Mouse (Mus musculus) neural tube, embryonic 11.5 days (tissue): ENCODE measurements around the gene Utp20. TPM values are rescaled to one million over a fixed set of nuclear protein-coding genes. Genes with fewer than 3 reads are reported as not detected.
"Not testable (repeated sequence)": the region's sequence is repeated elsewhere in the genome, so short reads cannot be mapped to it uniquely, and the experiment has no call there.

Experiments
- ATAC-seq: fragments of 200-750 bp; cut with Nextera tagmentation; 2 replicates; pipeline ENCODE4 v1.8.0; 2017; ENCODE audit warnings: moderate number of reproducible peaks, mild to moderate bottlenecking, moderate TSS enrichment, moderate library complexity; ENCODE audit not compliant: insufficient read depth, low FRiP score, low TSS enrichment
- DNase-seq: peaks from one replicate; pipeline ENCODE4 v3.0.0-alpha.2; 2015; ENCODE audit warnings: low spot score
- H3K27ac ChIP-seq: fragments of 300-500 bp; sonication (generic); 2 replicates; pipeline ENCODE4 v1.5.1; 2014; ENCODE audit warnings: low read depth, mild to moderate bottlenecking, low read length
- H3K27me3 ChIP-seq: fragments of 300-500 bp; sonication (generic); 2 replicates; pipeline ENCODE4 v1.6.1; 2014; ENCODE audit warnings: mild to moderate bottlenecking, low read length, mixed read lengths; ENCODE audit not compliant: control insufficient read depth, insufficient read depth
- H3K36me3 ChIP-seq: fragments of 300-500 bp; sonication (generic); 2 replicates; pipeline ENCODE4 v1.6.1; 2014; ENCODE audit warnings: mild to moderate bottlenecking, low read length, moderate library complexity, mixed read lengths; ENCODE audit not compliant: control insufficient read depth, insufficient read depth
- H3K4me1 ChIP-seq: fragments of 300-500 bp; sonication (generic); 2 replicates; pipeline ENCODE4 v1.6.1; 2014; ENCODE audit warnings: low read length, mixed read lengths; ENCODE audit not compliant: control insufficient read depth, insufficient read depth
- H3K4me2 ChIP-seq: fragments of 300-500 bp; sonication (generic); 2 replicates; pipeline ENCODE4 v1.6.1; 2014; ENCODE audit warnings: low read depth, mild to moderate bottlenecking, moderate library complexity
- H3K4me3 ChIP-seq: fragments of 300-500 bp; sonication (generic); 2 replicates; pipeline ENCODE4 v1.5.1; 2014; ENCODE audit warnings: low read depth, low read length
- H3K9ac ChIP-seq: fragments of 300-500 bp; sonication (generic); 2 replicates; pipeline ENCODE4 v1.6.1; 2014; ENCODE audit warnings: mild to moderate bottlenecking, low read length
- H3K9me3 ChIP-seq: fragments of 300-500 bp; sonication (generic); 2 replicates; pipeline ENCODE4 v1.6.1; 2016; ENCODE audit warnings: low read length; ENCODE audit not compliant: control insufficient read depth
- WGBS: fragments of 180-500 bp; shearing (Covaris S2); extraction: QIAGEN DNeasy Blood & Tissue Kit; methylation state at CpG from one replicate; pipeline ENCODE4 v1.1.7; 2014; 5-methylcytosine and 5-hydroxymethylcytosine counted together
- polyA plus RNA-seq: library from polyadenylated mRNA; unstranded; fragments of >200 nt; fragmentation: Nextera tagmentation; extraction: Ambion mirVana; gene quantifications from 2 replicates; pipeline ENCODE4 v1.2.1, GENCODE M21; 2014

Gene Utp20
- polyA plus RNA-seq, 1 experiment from 2014 or later = 20.6 TPM

DNA sequence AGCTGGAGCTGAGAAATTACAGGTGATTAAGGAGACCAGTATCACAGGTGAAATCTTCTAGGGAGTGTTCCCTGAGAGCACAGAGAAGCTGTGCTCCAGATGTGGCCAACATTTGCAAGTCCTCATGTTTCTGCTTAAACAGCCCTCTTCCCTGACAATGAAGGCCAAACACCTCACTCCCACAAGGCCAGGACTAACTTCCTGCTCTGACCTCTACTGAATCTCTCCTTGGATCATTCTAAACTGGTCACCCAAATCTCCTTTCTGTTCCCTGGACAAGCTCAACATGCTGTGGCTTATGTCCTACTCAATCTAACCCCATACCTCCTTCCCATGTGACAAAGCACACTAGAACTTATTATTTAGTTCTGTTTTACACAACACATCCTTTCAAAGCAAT lies 29.2 kb downstream of the Utp20 start:
- Histone ChIP-seq H3K27ac (no peak overlapping the region), H3K27me3 (no peaks in the 10 kb centered on the region), H3K9ac (no peak overlapping the region), H3K36me3 (no peaks in the 10 kb centered on the region), H3K9me3 (no peaks in the 10 kb centered on the region), H3K4me1 (no peaks in the 10 kb centered on the region), H3K4me2 (no peak overlapping the region), H3K4me3 (no peak overlapping the region)
- ATAC-seq (no peak), DNase-seq (no peak)

DNA sequence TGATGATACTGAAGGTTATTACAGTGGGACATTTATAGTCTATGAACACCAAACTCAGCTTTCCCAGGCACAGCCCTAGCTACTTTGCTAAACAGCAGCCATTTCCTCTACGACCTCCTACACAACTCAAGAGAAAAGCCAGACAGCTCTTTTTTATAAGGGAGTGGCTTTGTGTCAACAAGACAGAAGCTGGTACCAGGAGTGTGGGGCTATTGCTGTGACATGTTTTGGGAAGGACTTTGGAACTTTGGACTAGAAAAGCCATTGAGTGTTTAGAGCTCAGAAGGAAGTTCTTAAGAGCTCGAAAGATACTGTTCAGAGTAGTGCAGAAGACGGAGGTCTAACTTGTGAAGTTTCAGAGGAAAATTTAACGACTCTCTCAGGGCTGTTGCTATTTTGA lies 29.7 kb downstream of the Utp20 start:
- H3K36me3 ChIP-seq = no peaks in the 10 kb centered on the region
- H3K27me3 ChIP-seq = no peaks in the 10 kb centered on the region
- no peak overlapping the region for H3K4me2 ChIP-seq
- no peak overlapping the region for H3K9ac ChIP-seq
- WGBS = 92% methylated on average over 4 of the region's 4 CpGs
- no peaks in the 10 kb centered on the region for H3K9me3 ChIP-seq
- no peak overlapping the region for H3K4me3 ChIP-seq
- ATAC-seq = no peak
- H3K27ac ChIP-seq = no peak overlapping the region
- DNase-seq = no peak
- H3K4me1 ChIP-seq = no peaks in the 10 kb centered on the region

DNA sequence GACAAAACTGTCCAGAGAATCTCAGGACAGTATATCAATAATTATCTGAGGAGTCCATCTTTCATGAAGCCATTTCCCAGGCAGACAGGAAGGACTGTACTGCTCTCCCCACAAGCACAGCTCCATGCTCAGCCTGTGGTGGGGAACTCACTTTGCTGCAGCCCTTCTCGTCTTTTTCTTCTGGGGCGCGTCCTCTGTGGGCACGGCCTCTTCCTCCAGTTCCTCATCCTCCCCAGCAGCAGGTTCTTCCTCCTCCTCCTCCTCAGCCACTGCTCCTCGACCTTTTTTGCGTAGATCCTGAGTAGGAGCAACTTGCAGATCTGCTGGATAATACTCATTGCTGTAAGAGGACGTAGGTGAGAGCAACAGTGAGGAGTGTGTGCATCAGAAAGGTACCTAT lies 31.4 kb downstream of the Utp20 start:
- Histone ChIP-seq H3K36me3 (no peaks in the 10 kb centered on the region), H3K4me3 (no peak overlapping the region), H3K9ac (no peak overlapping the region), H3K27ac (no peak overlapping the region), H3K4me2 (no peak overlapping the region), H3K27me3 (no peaks in the 10 kb centered on the region), H3K9me3 (no peaks in the 10 kb centered on the region), H3K4me1 (no peaks in the 10 kb centered on the region)
- no peak for ATAC-seq
- no peak for DNase-seq
- WGBS = 97% methylated on average over 7 of the region's 7 CpGs

DNA sequence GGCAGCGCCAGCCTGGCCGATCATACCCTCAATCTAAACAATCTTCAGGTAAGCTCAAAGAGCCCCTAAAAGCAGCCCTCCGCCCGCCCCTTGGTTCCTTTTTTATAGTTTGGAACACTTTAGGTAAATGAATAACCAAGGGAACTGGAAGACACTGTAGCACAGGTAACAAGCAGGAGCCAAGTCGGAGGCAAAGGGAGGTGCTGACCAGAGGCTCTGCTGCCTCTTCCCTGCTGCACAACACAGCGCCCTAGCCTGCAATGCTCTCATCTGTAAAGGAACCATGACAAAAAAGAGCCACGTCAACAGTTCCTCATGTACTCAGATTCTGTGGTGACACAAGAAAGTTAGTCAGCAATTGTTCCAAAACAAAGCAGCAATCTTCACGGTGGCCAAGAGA lies 32.0 kb downstream of the Utp20 start:
- Histone ChIP-seq H3K27me3 (no peaks in the 10 kb centered on the region), H3K9me3 (no peaks in the 10 kb centered on the region), H3K4me3 (no peak overlapping the region), H3K9ac (no peak overlapping the region), H3K4me1 (no peaks in the 10 kb centered on the region), H3K36me3 (no peaks in the 10 kb centered on the region), H3K27ac (no peak overlapping the region), H3K4me2 (no peak overlapping the region)
- 89% methylated on average over 8 of the region's 8 CpGs for WGBS
- ATAC-seq (no peak), DNase-seq (no peak)

DNA sequence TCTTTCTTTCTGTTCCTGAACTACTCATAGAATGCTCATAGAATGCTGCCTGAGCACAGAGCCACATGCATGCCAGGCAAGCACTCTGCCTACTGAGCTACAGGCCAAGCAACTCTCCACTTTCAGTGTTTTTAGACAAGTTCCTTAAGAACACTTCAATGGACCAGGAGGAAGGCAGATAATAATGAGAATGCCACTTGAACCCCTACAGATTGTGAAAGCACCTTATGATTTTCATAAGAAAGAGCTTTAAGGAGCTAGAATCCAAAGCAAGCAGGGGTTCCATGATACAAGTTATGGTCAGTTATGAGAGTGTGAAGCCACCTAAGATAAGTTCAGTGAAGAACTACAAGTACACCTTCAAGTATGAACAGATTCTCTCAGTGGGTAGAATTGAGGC lies 32.9 kb downstream of the Utp20 start:
- no peaks in the 10 kb centered on the region for H3K27me3 ChIP-seq
- no peaks in the 10 kb centered on the region for H3K36me3 ChIP-seq
- no peak overlapping the region for H3K9ac ChIP-seq
- H3K27ac ChIP-seq = no peak overlapping the region
- H3K4me2 ChIP-seq = no peak overlapping the region
- no peaks in the 10 kb centered on the region for H3K9me3 ChIP-seq
- ATAC-seq = no peak
- H3K4me3 ChIP-seq = no peak overlapping the region
- no peak for DNase-seq
- H3K4me1 ChIP-seq = no peaks in the 10 kb centered on the region

DNA sequence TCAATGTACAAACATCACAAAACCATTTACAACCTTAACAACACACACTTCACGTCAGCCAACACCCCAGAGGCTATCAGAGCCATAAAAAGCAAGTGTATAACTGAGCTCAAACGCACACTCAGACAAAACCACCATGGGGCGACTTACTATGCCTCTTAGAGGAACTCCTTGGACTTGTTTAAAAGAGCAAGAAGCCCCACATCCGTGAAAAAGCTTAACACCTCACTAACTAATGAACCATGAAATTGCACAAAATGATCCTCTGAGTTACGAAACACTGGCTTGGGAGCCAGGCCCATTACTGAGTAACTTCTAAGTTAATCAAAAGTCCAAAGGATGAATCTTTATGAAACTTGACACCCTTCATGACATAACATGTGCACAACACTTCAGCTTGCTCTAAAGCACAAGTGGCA lies 42.1 kb downstream of the Utp20 start:
- Histone ChIP-seq H3K36me3 (no peaks in the 10 kb centered on the region; the same call in 1 of the 2 replicates), H3K9me3 (no peaks in the 10 kb centered on the region), H3K4me2 (no peak overlapping the region), H3K4me3 (no peak overlapping the region), H3K27ac (no peak overlapping the region), H3K9ac (no peak overlapping the region), H3K4me1 (no peaks in the 10 kb centered on the region), H3K27me3 (no peaks in the 10 kb centered on the region)
- DNase-seq (no peak), ATAC-seq (no peak)
- 61% methylated on average over 5 of the region's 5 CpGs for WGBS

DNA sequence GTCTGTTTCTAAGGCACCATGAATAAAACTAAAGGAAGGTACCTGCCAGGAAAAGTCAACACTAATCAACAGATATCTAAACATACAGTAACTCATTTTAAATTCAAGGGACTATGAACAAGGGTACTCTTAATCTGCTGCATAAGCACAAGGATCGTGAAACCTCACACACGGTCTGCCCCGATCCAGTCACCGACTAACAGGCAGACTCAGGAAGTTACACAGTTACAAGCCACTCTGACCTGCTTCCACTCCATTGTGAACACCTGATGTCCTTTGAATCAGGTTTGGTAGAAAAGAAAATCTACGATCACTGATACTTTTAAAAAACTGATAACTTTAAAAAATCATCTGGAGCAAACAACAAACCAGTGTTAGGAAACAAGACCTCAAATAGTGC lies 42.7 kb downstream of the Utp20 start:
- DNase-seq = no peak

DNA sequence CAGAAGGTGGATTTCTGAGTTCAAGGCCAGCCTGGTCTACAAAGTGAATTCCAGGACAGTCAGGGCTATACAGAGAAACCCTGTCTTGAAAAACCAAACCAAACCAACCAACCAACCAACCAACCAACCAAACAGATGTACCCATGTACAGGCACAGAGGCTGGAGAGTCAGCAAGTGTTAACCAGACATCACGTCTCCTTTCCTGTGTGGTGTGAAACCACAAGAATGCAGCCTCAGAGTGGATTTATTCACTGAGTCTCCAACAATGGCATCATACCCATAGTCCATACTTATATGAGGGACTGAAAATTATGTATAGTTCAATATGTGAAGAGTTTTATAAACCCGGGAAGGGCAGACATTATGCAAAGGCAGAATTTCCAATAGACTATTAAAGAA lies 43.5 kb downstream of the Utp20 start:
- 94% methylated on average over 2 of the region's 2 CpGs for WGBS
- H3K9ac ChIP-seq, H3K27ac ChIP-seq, ATAC-seq, H3K9me3 ChIP-seq, H3K27me3 ChIP-seq, H3K36me3 ChIP-seq, H3K4me1 ChIP-seq, H3K4me2 ChIP-seq, DNase-seq, H3K4me3 ChIP-seq: not testable (repeated sequence)

More for the DNA sequence above, 42.7 kb downstream of the Utp20 start:
- H3K4me2 ChIP-seq = no peak overlapping the region
- no peak overlapping the region for H3K27ac ChIP-seq
- 94% methylated on average over 5 of the region's 5 CpGs for WGBS
- no peaks in the 10 kb centered on the region for H3K27me3 ChIP-seq
- H3K4me3 ChIP-seq = no peak overlapping the region
- H3K9ac ChIP-seq = no peak overlapping the region
- no peak for ATAC-seq
- H3K4me1 ChIP-seq = no peaks in the 10 kb centered on the region
- no peaks in the 10 kb centered on the region for H3K9me3 ChIP-seq
- no peaks in the 10 kb centered on the region; the same call in 1 of the 2 replicates for H3K36me3 ChIP-seq

DNA sequence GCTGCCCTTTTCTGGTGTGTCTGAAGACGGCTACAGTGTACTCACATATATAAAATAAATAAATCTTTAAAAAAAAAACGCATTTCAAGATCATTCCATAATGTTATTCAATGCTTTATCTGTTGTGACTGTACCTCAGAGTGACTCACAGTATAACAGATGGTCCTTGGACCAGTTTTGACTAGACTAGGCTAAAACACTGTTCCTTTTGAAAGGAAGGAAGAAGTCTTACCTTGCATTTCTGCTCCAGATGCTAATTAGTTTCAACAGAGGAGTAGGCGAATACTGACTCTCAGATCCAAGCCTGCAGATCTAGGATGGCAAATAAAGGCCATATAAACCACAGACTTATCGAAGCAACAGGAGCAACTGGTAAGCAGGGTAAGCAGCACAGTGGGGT lies 45.9 kb downstream of the Utp20 start:
- no peaks in the 10 kb centered on the region for H3K27me3 ChIP-seq
- DNase-seq = no peak
- no peaks in the 10 kb centered on the region for H3K9me3 ChIP-seq
- H3K4me1 ChIP-seq = no peaks in the 10 kb centered on the region
- no peak overlapping the region for H3K9ac ChIP-seq
- peaks cover 5% of the 10 kb centered on the region for H3K36me3 ChIP-seq
- WGBS = 90% methylated on average over 4 of the region's 4 CpGs
- H3K4me3 ChIP-seq = no peak overlapping the region
- H3K4me2 ChIP-seq = no peak overlapping the region
- no peak for ATAC-seq
- H3K27ac ChIP-seq = no peak overlapping the region
